Mouse (Mus musculus) kidney, postnatal 0 days (tissue): ENCODE data around the gene Cdk2ap2. TPM values are rescaled to one million over a fixed set of nuclear protein-coding genes. Genes with fewer than 3 reads are reported as not detected.

Source experiments
- ATAC-seq: fragments of 200-750 bp; cut with Nextera tagmentation; replicated peaks from 2 replicates; pipeline ENCODE4 v1.8.0; 2017; ENCODE audit warnings: low read depth, moderate number of reproducible peaks, moderate TSS enrichment, moderate library complexity; ENCODE audit not compliant: low FRiP score
- DNase-seq: peaks from one replicate; pipeline ENCODE4 v3.0.0-alpha.2; 2016; ENCODE audit warnings: low spot score
- H3K27ac ChIP-seq: fragments of 300-500 bp; sonication (generic); 2 replicates; pipeline ENCODE4 v1.5.1; 2014; ENCODE audit warnings: mild to moderate bottlenecking
- H3K27me3 ChIP-seq: fragments of 300-500 bp; sonication (generic); 2 replicates; pipeline ENCODE4 v1.6.1; 2014; ENCODE audit warnings: low read length, mixed read lengths; ENCODE audit not compliant: insufficient read depth
- H3K36me3 ChIP-seq: fragments of 300-500 bp; sonication (generic); 2 replicates; pipeline ENCODE4 v1.6.1; 2014; ENCODE audit warnings: low read length, mixed read lengths; ENCODE audit not compliant: insufficient read depth
- H3K4me1 ChIP-seq: fragments of 300-500 bp; sonication (generic); replicated peaks from 2 replicates; pipeline ENCODE4 v1.6.1; 2014; ENCODE audit warnings: antibody characterized with exemption, low read length, mixed read lengths; ENCODE audit not compliant: insufficient read depth
- H3K4me2 ChIP-seq: fragments of 300-500 bp; sonication (generic); 2 replicates; pipeline ENCODE4 v1.6.1; 2014; ENCODE audit warnings: mild to moderate bottlenecking, low read length, moderate library complexity, mixed read lengths
- H3K4me3 ChIP-seq: fragments of 300-500 bp; sonication (generic); replicated peaks from 2 replicates; pipeline ENCODE4 v1.5.1; 2014; ENCODE audit warnings: low read depth, low read length
- H3K9ac ChIP-seq: fragments of 300-500 bp; sonication (generic); 2 replicates; pipeline ENCODE4 v1.6.1; 2014; ENCODE audit warnings: low read depth, low read length
- H3K9me3 ChIP-seq: fragments of 300-500 bp; sonication (generic); replicated peaks from 2 replicates; pipeline ENCODE4 v1.6.1; 2016; ENCODE audit warnings: low read length, inconsistent platforms, mixed read lengths
- CTCF ChIP-seq: IDR thresholded peaks from 2 replicates; pipeline ENCODE4 v1.5.1; 2016; ENCODE audit warnings: antibody characterized with exemption, low read depth, mild to moderate bottlenecking, moderate library complexity
- WGBS: fragments of 180-500 bp; shearing (Covaris S2); extraction: QIAGEN DNeasy Blood & Tissue Kit; methylation state at CpG from one replicate; pipeline ENCODE4 v1.1.7; 2014; 5-methylcytosine and 5-hydroxymethylcytosine counted together
- polyA plus RNA-seq: library from polyadenylated mRNA; unstranded; fragments of >200 nt; fragmentation: Nextera tagmentation; extraction: Ambion mirVana; gene quantifications from 2 replicates; pipeline ENCODE4 v1.2.1, GENCODE M21; 2015

The Cdk2ap2 gene
- polyA plus RNA-seq, 1 experiment from 2014 or later, result 107 TPM

- no peak overlapping the region for H3K4me2 ChIP-seq
- H3K9ac ChIP-seq, result no peak overlapping the region
- peaks cover 6% of the 10 kb centered on the region; the same call in 1 of the 2 replicates for H3K36me3 ChIP-seq
- H3K4me3 ChIP-seq, result no peak overlapping the region
- H3K27ac ChIP-seq, result no peak overlapping the region
- H3K27me3 ChIP-seq, result no peaks in the 10 kb centered on the region
- TF ChIP-seq CTCF, result no peak
- WGBS, result 91% methylated on average over 9 of the region's 9 CpGs
- H3K4me1 ChIP-seq, result peaks cover 4% of the 10 kb centered on the region; the same call in 1 of the 2 replicates
- ATAC-seq (no peak), DNase-seq (no peak)
- no peaks in the 10 kb centered on the region for H3K9me3 ChIP-seq
Measured at GRCm38 (mm10) chr19:4108535-4108934, 11.6 kb downstream of the Cdk2ap2 start.

- ATAC-seq (no peak), DNase-seq (no peak)
- peaks cover 20% of the 10 kb centered on the region for H3K36me3 ChIP-seq
- H3K27me3 ChIP-seq, result no peaks in the 10 kb centered on the region
- H3K4me2 ChIP-seq, result no peak overlapping the region
- H3K4me3 ChIP-seq, result no peak overlapping the region
- H3K9ac ChIP-seq, result no peak overlapping the region
- 95% methylated on average over 26 of the region's 26 CpGs for WGBS
- no peak overlapping the region for H3K27ac ChIP-seq
- H3K9me3 ChIP-seq, result no peaks in the 10 kb centered on the region
- peaks cover 9% of the 10 kb centered on the region; the same call in 1 of the 2 replicates for H3K4me1 ChIP-seq
- no peak for TF ChIP-seq CTCF
Measured at GRCm38 (mm10) chr19:4112063-4112960, 15.3 kb downstream of the Cdk2ap2 start.

GRCm38 (mm10) chr19:4113186-4113805 lies 16.3 kb downstream of the Cdk2ap2 start:
- H3K36me3 ChIP-seq, result peaks cover 20% of the 10 kb centered on the region
- 0 out of 2 replicates have a peak overlapping the region, but pooled peaks have one; percentile 3 for H3K9ac ChIP-seq
- H3K4me2 ChIP-seq, result 0 out of 2 replicates have a peak overlapping the region, but pooled peaks have one; percentile 0
- peak; percentile 38 for DNase-seq
- peak; percentile 41; the same call in 1 of the 2 replicates for ATAC-seq
- H3K4me1 ChIP-seq, result peaks cover 9% of the 10 kb centered on the region; the same call in 1 of the 2 replicates
- H3K27ac ChIP-seq, result peak overlapping the region; percentile 86
- no peaks in the 10 kb centered on the region for H3K9me3 ChIP-seq
- H3K27me3 ChIP-seq, result no peaks in the 10 kb centered on the region
- no peak for TF ChIP-seq CTCF
- no peak overlapping the region for H3K4me3 ChIP-seq
- 26% methylated on average over 13 of the region's 13 CpGs for WGBS

- peaks cover 9% of the 10 kb centered on the region; the same call in 1 of the 2 replicates for H3K4me1 ChIP-seq
- 0 out of 2 replicates have a peak overlapping the region, but pooled peaks have one; percentile 0 for H3K4me2 ChIP-seq
- no peak for TF ChIP-seq CTCF
- ATAC-seq (peak; percentile 50), DNase-seq (peak; percentile 57)
- 6% methylated on average over 5 of the region's 5 CpGs for WGBS
- 0 out of 2 replicates have a peak overlapping the region, but pooled peaks have one; percentile 3 for H3K9ac ChIP-seq
- no peaks in the 10 kb centered on the region for H3K27me3 ChIP-seq
- no peaks in the 10 kb centered on the region for H3K9me3 ChIP-seq
- no peak overlapping the region for H3K4me3 ChIP-seq
- peak overlapping the region; percentile 86 for H3K27ac ChIP-seq
- peaks cover 20% of the 10 kb centered on the region for H3K36me3 ChIP-seq
Measured at GRCm38 (mm10) chr19:4113806-4114230, 16.8 kb downstream of the Cdk2ap2 start.

GRCm38 (mm10) chr19:4114551-4114950 lies 17.6 kb downstream of the Cdk2ap2 start:
- Histone ChIP-seq H3K27ac (peak overlapping the region; percentile 86), H3K9me3 (no peaks in the 10 kb centered on the region), H3K4me3 (no peak overlapping the region), H3K4me2 (no peak overlapping the region), H3K9ac (no peak overlapping the region), H3K4me1 (peaks cover 9% of the 10 kb centered on the region; the same call in 1 of the 2 replicates), H3K36me3 (peaks cover 20% of the 10 kb centered on the region), H3K27me3 (no peaks in the 10 kb centered on the region)
- DNase-seq (no peak), ATAC-seq (no peak)
- no peak for TF ChIP-seq CTCF
- 85% methylated on average over 10 of the region's 10 CpGs for WGBS

- no peak overlapping the region for H3K4me2 ChIP-seq
- 96% methylated on average over 10 of the region's 10 CpGs for WGBS
- no peak for TF ChIP-seq CTCF
- peaks cover 20% of the 10 kb centered on the region for H3K36me3 ChIP-seq
- H3K27ac ChIP-seq, result no peak overlapping the region
- DNase-seq, result no peak
- no peaks in the 10 kb centered on the region for H3K9me3 ChIP-seq
- no peak for ATAC-seq
- no peaks in the 10 kb centered on the region for H3K27me3 ChIP-seq
- no peak overlapping the region for H3K4me3 ChIP-seq
- no peak overlapping the region for H3K9ac ChIP-seq
- H3K4me1 ChIP-seq, result peaks cover 9% of the 10 kb centered on the region; the same call in 1 of the 2 replicates
Measured at GRCm38 (mm10) chr19:4115144-4115543, 18.2 kb downstream of the Cdk2ap2 start.
